Mouse (Mus musculus): ENCODE measurements around the gene Rchy1. TPM values are rescaled to one million over a fixed set of nuclear protein-coding genes. Genes with fewer than 3 reads are reported as not detected.

The Rchy1 gene
- total and polyA plus RNA-seq, 3 experiments, result 28.2 to 34.1 (median 32.4) TPM

DNA sequence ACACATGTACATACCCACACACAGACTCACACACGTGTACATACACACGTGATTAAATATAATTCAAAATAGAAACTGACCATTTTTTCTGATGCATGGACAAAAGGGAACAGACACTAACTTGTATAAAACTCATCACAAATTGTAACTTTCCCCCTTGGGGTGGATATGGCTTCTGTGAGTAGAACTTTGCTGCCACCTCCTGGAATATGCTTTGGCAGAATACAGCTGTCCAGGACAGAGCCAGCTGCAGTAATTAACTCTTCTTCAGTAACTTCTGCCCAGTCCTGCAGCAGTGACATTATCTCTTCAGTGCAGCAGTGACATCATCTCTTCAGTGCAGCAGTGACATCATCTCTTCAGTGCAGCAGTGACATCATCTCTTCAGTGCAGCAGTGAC is 40.1 kb upstream of the Rchy1 start:
- dilution Hi-C loops (cut with MboI; ENCODE audit: extremely low pct_ligation_motif_present, extremely low pct_unique_long_range_greater_than_20kb, low sequenced_read_pairs), result no loop called here
- DNase-seq (ENCODE audit: extremely low read depth), result peak; percentile 58
- H3K27me3 ChIP-seq (replicated peaks), result no peaks in the 10 kb centered on the region
- no peaks in the 10 kb centered on the region for H3K4me1 ChIP-seq (ENCODE audit: control insufficient read depth in 1 of 2, insufficient read depth in 2 of 2)
- H3K9ac ChIP-seq (ENCODE audit: insufficient read depth, low read depth), result no peak overlapping the region
- no peak overlapping the region for H3K27ac ChIP-seq (ENCODE audit: insufficient read depth, low read depth)
- H3K9me3 ChIP-seq (replicated peaks; ENCODE audit: low read length), result peaks cover 21% of the 10 kb centered on the region
- H3K79me2 ChIP-seq (replicated peaks; ENCODE audit: control insufficient read depth, extremely low read depth, insufficient read depth, poor library complexity, severe bottlenecking), result no peaks in the 10 kb centered on the region
- H3K36me3 ChIP-seq (replicated peaks in 1 of 2; ENCODE audit: control insufficient read depth in 1 of 2, insufficient read depth in 1 of 2, low read length in 1 of 2), result no peaks in the 10 kb centered on the region
- H3K4me3 ChIP-seq (replicated peaks in 1 of 3; ENCODE audit: low read depth in 2 of 3, low read length in 2 of 3, poor library complexity in 1 of 3), result no peak overlapping the region
- TF ChIP-seq RAD21 (IDR thresholded peaks at IDR 0.05; ENCODE audit: low read depth, low read length) (peak; percentile 93), TBP (conservative IDR thresholded peaks at IDR 0.05; ENCODE audit: low read depth, low read length) (no peak), MXI1 (IDR thresholded peaks at IDR 0.05; ENCODE audit: low read depth, low read length) (no peak), CHD2 (IDR thresholded peaks at IDR 0.05; ENCODE audit: low read length) (no peak), IRF4 (IDR thresholded peaks at IDR 0.05; ENCODE audit: low read depth, low read length) (no peak), POLR2AphosphoS2 (IDR thresholded peaks at IDR 0.05; ENCODE audit: low read depth, low read length) (no peak), UBTF (IDR thresholded peaks at IDR 0.05; ENCODE audit: low read depth, low read length) (no peak), ZC3H11A (IDR thresholded peaks at IDR 0.05; ENCODE audit: low read depth, low read length) (peak; percentile 54), CTCF (conservative IDR thresholded peaks at IDR 0.05 in 1 of 2, IDR thresholded peaks at IDR 0.05 in 1 of 2; ENCODE audit: low read depth in 2 of 2, low read length in 2 of 2) (peak; percentile 73 to 88), JUND (conservative IDR thresholded peaks at IDR 0.05; ENCODE audit: low read depth, low read length) (0 out of 2 replicates have a peak, but pooled peaks have one; percentile 41), SMC3 (IDR thresholded peaks at IDR 0.05; ENCODE audit: low read depth, low read length) (peak; percentile 82), PAX5 (IDR thresholded peaks at IDR 0.05; ENCODE audit: low read length) (no peak), MYC (IDR thresholded peaks at IDR 0.05; ENCODE audit: low read depth, low read length) (0 out of 2 replicates have a peak, but pooled peaks have one; percentile 18)
- H3K4me2 ChIP-seq (ENCODE audit: insufficient read depth, low read depth, poor library complexity, severe bottlenecking), result no peak overlapping the region
- in situ Hi-C loops (cut with MboI; ENCODE audit: low pct_ligation_motif_present, low pct_unique_long_range_greater_than_20kb, low sequenced_read_pairs), result no loop called here

DNA sequence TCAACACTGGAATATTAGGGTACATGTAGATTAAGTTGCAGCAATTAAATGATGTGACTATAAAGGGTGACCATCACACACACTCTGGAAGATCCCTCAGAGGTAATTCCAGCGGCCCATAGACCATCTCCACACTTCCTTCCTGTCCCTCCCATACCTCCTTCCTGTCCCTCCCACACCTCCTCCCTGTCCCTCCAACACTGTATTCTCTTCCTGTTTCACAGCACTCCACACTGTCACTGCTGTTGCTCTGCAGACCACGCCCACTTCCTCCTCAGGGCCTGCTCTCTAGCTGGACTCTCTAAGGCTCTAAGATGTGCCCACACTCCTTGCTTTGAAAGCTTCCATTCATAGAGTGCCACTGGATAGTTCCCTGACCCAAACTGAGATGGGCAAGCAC is 37.9 kb upstream of the Rchy1 start:
- peak; percentile 26 for DNase-seq (ENCODE audit: extremely low read depth)
- H3K4me3 ChIP-seq (replicated peaks in 1 of 3; ENCODE audit: low read depth in 2 of 3, low read length in 2 of 3, poor library complexity in 1 of 3), result no peak overlapping the region

More for the DNA sequence above, 37.9 kb upstream of the Rchy1 start:
- dilution Hi-C loops (cut with MboI; ENCODE audit: extremely low pct_ligation_motif_present, extremely low pct_unique_long_range_greater_than_20kb, low sequenced_read_pairs), result no loop called here
- no peak overlapping the region for H3K27ac ChIP-seq (ENCODE audit: insufficient read depth, low read depth)
- H3K4me1 ChIP-seq (ENCODE audit: control insufficient read depth in 1 of 2, insufficient read depth in 2 of 2), result no peaks in the 10 kb centered on the region
- H3K9ac ChIP-seq (ENCODE audit: insufficient read depth, low read depth), result no peak overlapping the region
- H3K79me2 ChIP-seq (replicated peaks; ENCODE audit: control insufficient read depth, extremely low read depth, insufficient read depth, poor library complexity, severe bottlenecking), result no peaks in the 10 kb centered on the region
- in situ Hi-C loops (cut with MboI; ENCODE audit: low pct_ligation_motif_present, low pct_unique_long_range_greater_than_20kb, low sequenced_read_pairs), result no loop called here
- no peak overlapping the region for H3K4me2 ChIP-seq (ENCODE audit: insufficient read depth, low read depth, poor library complexity, severe bottlenecking)
- H3K36me3 ChIP-seq (replicated peaks in 1 of 2; ENCODE audit: control insufficient read depth in 1 of 2, insufficient read depth in 1 of 2, low read length in 1 of 2), result no peaks in the 10 kb centered on the region
- no peaks in the 10 kb centered on the region for H3K27me3 ChIP-seq (replicated peaks)
- H3K9me3 ChIP-seq (replicated peaks; ENCODE audit: low read length), result peaks cover 22% of the 10 kb centered on the region
- TF ChIP-seq SIN3A (IDR thresholded peaks at IDR 0.05; ENCODE audit: low read length) (no peak), JUN (IDR thresholded peaks at IDR 0.05; ENCODE audit: insufficient read depth, low read depth, low read length) (no peak), POLR2A (IDR thresholded peaks at IDR 0.05; ENCODE audit: low read depth, low read length) (no peak), NELFE (IDR thresholded peaks at IDR 0.05; ENCODE audit: low read depth, low read length) (no peak), MAX (IDR thresholded peaks at IDR 0.05; ENCODE audit: low read length) (no peak), MAFK (IDR thresholded peaks at IDR 0.05; ENCODE audit: insufficient replicate concordance, low read length) (no peak), KAT2A (IDR thresholded peaks at IDR 0.05; ENCODE audit: insufficient replicate concordance, low read length) (no peak), USF2 (conservative IDR thresholded peaks at IDR 0.05; ENCODE audit: low read depth, low read length) (no peak), RCOR1 (conservative IDR thresholded peaks at IDR 0.05; ENCODE audit: low read depth, low read length) (no peak), PAX5 (IDR thresholded peaks at IDR 0.05; ENCODE audit: low read length) (no peak), JUND (conservative IDR thresholded peaks at IDR 0.05; ENCODE audit: low read depth, low read length) (no peak), CTCF (conservative IDR thresholded peaks at IDR 0.05 in 1 of 2, IDR thresholded peaks at IDR 0.05 in 1 of 2; ENCODE audit: low read depth in 2 of 2, low read length in 2 of 2) (no peak), TCF12 (IDR thresholded peaks at IDR 0.05; ENCODE audit: low read depth, low read length) (no peak), USF1 (IDR thresholded peaks at IDR 0.05; ENCODE audit: low read depth, low read length) (no peak), ZNF384 (IDR thresholded peaks at IDR 0.05; ENCODE audit: low read depth, low read length) (no peak), HCFC1 (IDR thresholded peaks at IDR 0.05; ENCODE audit: low read depth, low read length) (no peak), POLR2AphosphoS2 (IDR thresholded peaks at IDR 0.05; ENCODE audit: low read depth, low read length) (no peak)
